Mouse (Mus musculus) forebrain, embryonic 14.5 days (tissue): ENCODE data around the gene Tgfb2. TPM values are rescaled to one million over a fixed set of nuclear protein-coding genes. Genes with fewer than 3 reads are reported as not detected.

Source experiments
- ATAC-seq: fragments of 200-750 bp; cut with Nextera tagmentation; 2 replicates; pipeline ENCODE4 v1.8.0; 2017; ENCODE audit warnings: mild to moderate bottlenecking, moderate library complexity
- DNase-seq: peaks from one replicate; pipeline ENCODE4 v3.0.0-alpha.2; 2015; ENCODE audit warnings: low spot score
- H3K27ac ChIP-seq: fragments of 300-500 bp; sonication (generic); 2 replicates; pipeline ENCODE4 v1.5.1; 2014; ENCODE audit warnings: low read depth, mild to moderate bottlenecking, control low read depth, low read length, moderate library complexity
- H3K27me3 ChIP-seq: fragments of 300-500 bp; sonication (generic); replicated peaks from 2 replicates; pipeline ENCODE4 v1.6.1; 2014; ENCODE audit warnings: low read length, control low read depth, mixed read lengths; ENCODE audit not compliant: control insufficient read depth, insufficient read depth
- H3K36me3 ChIP-seq: fragments of 300-500 bp; sonication (generic); 2 replicates; pipeline ENCODE4 v1.6.1; 2014; ENCODE audit warnings: low read length, control low read depth; ENCODE audit not compliant: control insufficient read depth, insufficient read depth
- H3K4me1 ChIP-seq: fragments of 300-500 bp; sonication (generic); 2 replicates; pipeline ENCODE4 v1.6.1; 2014; ENCODE audit warnings: antibody characterized with exemption, low read length, control low read depth; ENCODE audit not compliant: control insufficient read depth, insufficient read depth
- H3K4me2 ChIP-seq: fragments of 300-500 bp; sonication (generic); 2 replicates; pipeline ENCODE4 v1.6.1; 2014; ENCODE audit warnings: mild to moderate bottlenecking, control low read depth, low read length
- H3K4me3 ChIP-seq: fragments of 300-500 bp; sonication (generic); 2 replicates; pipeline ENCODE4 v1.5.1; 2014; ENCODE audit warnings: low read depth, low read length, control low read depth
- H3K9ac ChIP-seq: fragments of 300-500 bp; sonication (generic); 2 replicates; pipeline ENCODE4 v1.6.1; 2014; ENCODE audit warnings: mild to moderate bottlenecking, low read length, control low read depth, moderate library complexity
- H3K9me3 ChIP-seq: fragments of 300-500 bp; sonication (generic); replicated peaks from 2 replicates; pipeline ENCODE4 v1.6.1; 2016; ENCODE audit warnings: low read length, control low read depth, mixed read lengths; ENCODE audit not compliant: control insufficient read depth
- WGBS: fragments of 180-500 bp; shearing (Covaris S2); extraction: QIAGEN DNeasy Blood & Tissue Kit; methylation state at CpG from one replicate; pipeline ENCODE4 v1.1.7; 2014; 5-methylcytosine and 5-hydroxymethylcytosine counted together
- polyA plus RNA-seq: library from polyadenylated mRNA; unstranded; fragments of >200 nt; fragmentation: Nextera tagmentation; extraction: Ambion mirVana; gene quantifications from 2 replicates; pipeline ENCODE4 v1.2.1, GENCODE M21; 2014

The Tgfb2 gene
- polyA plus RNA-seq, 1 experiment from 2014 or later: 12.4 TPM

DNA sequence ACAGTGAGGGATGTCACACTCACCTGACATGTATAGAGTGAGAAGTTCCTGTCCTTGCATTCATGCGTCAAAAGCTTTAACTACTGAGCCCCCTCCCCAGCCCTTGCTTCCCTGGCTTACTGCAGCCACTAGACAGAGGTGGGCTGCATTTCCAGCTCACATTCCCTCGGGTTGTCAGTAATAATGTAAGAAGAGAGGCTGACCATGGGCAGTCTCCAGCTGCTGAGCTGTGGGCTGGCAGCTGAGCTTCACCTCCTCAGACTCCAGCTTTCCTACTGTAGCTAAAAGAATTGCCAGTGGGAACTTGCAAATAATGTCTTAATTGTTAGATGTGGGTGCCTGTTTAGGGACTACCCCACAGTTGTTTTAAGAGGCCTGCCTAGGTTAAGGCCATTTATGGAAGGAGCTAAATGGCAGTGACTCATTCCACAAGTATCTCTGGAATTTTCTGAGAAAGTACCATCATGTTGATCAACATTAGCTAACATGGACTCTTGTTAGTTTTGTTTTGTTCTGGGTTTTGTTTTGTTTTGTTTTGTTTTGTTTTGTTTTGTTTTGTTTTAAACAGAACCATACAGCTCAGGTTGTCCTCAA lies 120.1 kb downstream of the Tgfb2 start:
- ATAC-seq (no peak), DNase-seq (no peak)
- Histone ChIP-seq H3K27ac (no peak overlapping the region), H3K4me3 (no peak overlapping the region), H3K4me2 (no peak overlapping the region), H3K4me1 (no peaks in the 10 kb centered on the region), H3K9me3 (no peaks in the 10 kb centered on the region), H3K36me3 (no peaks in the 10 kb centered on the region), H3K27me3 (no peaks in the 10 kb centered on the region), H3K9ac (no peak overlapping the region)
- WGBS: 85% methylated on average over 2 of the region's 2 CpGs

DNA sequence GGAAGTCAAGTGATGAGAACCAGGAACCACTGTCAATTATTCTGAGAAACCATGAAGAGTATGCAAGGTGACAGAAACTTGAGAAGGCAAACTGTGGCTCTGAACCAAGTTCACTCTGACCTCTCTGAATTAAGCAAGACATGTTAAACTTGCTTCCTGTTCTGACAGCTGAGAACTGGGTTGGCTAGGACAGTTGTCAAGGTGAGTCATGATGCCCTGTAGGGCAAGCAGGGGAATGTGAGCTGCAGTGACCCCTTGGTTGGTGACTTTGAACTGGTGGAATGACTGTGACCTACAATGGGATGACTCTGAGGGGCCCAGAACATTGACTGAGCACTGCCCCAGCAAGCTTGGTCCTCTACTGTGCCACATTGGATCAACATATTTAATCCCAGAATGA lies 121.9 kb downstream of the Tgfb2 start:
- DNase-seq (no peak), ATAC-seq (no peak)
- no peaks in the 10 kb centered on the region for H3K4me1 ChIP-seq
- no peak overlapping the region for H3K27ac ChIP-seq
- H3K4me2 ChIP-seq: no peak overlapping the region
- no peaks in the 10 kb centered on the region for H3K27me3 ChIP-seq
- H3K9ac ChIP-seq: no peak overlapping the region
- H3K4me3 ChIP-seq: no peak overlapping the region
- no peaks in the 10 kb centered on the region for H3K9me3 ChIP-seq
- H3K36me3 ChIP-seq: no peaks in the 10 kb centered on the region

DNA sequence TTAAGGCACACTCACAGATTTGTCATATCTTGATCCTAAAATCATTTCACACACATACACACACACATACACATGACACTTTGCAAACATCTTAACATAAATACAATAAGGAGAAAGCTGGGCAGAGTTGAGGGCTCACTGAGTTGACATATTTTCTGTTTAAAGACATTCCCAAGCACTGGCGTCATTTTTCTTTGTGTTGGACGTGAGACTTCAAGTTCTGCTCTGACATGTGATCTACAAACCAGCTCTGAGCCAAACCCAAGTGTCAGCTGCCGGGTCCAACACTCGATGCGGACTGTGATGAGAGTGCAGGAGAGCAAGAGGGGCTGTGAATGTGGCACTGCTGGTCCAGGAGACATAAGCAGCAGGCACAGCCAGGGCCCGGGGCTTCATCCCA lies 123.7 kb downstream of the Tgfb2 start:
- Histone ChIP-seq H3K4me3 (no peak overlapping the region), H3K4me1 (no peaks in the 10 kb centered on the region), H3K4me2 (no peak overlapping the region), H3K27me3 (no peaks in the 10 kb centered on the region), H3K27ac (no peak overlapping the region), H3K9ac (no peak overlapping the region), H3K36me3 (no peaks in the 10 kb centered on the region), H3K9me3 (no peaks in the 10 kb centered on the region)
- DNase-seq (no peak), ATAC-seq (no peak)
- WGBS: 88% methylated on average over 6 of the region's 6 CpGs

DNA sequence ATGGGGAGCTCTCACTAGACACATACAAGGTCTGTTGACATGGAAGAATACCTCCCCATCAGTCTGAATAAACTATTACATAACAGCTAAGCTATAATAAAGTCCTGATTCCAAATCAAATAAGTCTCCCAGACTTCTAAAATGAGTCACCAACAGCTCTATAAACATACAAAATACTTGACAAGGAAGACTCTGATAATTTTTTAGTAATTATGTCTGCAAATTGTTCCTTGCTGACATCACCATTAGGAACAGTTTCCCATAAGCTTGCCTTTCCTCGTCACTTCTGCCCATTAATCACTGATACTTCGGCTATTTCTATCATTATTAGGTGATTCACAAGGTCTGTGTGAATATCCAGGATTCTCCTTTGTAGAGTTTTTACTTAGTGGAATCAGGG lies 124.1 kb downstream of the Tgfb2 start:
- Histone ChIP-seq H3K36me3 (no peaks in the 10 kb centered on the region), H3K9ac (no peak overlapping the region), H3K9me3 (no peaks in the 10 kb centered on the region), H3K27ac (no peak overlapping the region), H3K4me1 (no peaks in the 10 kb centered on the region), H3K4me2 (no peak overlapping the region), H3K4me3 (no peak overlapping the region), H3K27me3 (no peaks in the 10 kb centered on the region)
- DNase-seq (no peak), ATAC-seq (no peak)
- WGBS: 80% methylated on average over 2 of the region's 2 CpGs

DNA sequence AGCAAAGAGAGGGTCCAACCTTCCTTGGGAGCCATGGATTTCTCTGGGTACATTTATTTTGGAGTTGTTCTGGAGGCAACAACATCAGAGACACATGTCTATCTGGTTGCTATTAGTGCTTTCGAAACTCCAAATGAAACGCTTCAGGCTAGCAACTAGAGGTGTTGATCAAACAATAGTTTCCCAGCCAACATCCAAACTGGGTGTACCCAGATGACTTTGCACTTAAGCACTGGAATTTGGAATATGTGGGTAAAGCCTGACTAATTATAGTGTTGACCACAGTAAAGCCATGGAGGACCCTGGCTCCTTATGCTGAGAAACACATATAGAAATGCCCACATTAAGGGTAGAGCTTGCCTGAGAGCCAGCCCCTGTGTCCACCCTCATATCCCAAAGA lies 124.7 kb downstream of the Tgfb2 start:
- H3K9ac ChIP-seq: no peak overlapping the region
- H3K9me3 ChIP-seq: no peaks in the 10 kb centered on the region
- WGBS: 96% methylated on average over 2 of the region's 2 CpGs
- H3K4me3 ChIP-seq: no peak overlapping the region
- H3K27ac ChIP-seq: no peak overlapping the region
- H3K4me1 ChIP-seq: no peaks in the 10 kb centered on the region
- DNase-seq: no peak
- H3K36me3 ChIP-seq: no peaks in the 10 kb centered on the region
- ATAC-seq: no peak
- no peaks in the 10 kb centered on the region for H3K27me3 ChIP-seq
- no peak overlapping the region for H3K4me2 ChIP-seq

DNA sequence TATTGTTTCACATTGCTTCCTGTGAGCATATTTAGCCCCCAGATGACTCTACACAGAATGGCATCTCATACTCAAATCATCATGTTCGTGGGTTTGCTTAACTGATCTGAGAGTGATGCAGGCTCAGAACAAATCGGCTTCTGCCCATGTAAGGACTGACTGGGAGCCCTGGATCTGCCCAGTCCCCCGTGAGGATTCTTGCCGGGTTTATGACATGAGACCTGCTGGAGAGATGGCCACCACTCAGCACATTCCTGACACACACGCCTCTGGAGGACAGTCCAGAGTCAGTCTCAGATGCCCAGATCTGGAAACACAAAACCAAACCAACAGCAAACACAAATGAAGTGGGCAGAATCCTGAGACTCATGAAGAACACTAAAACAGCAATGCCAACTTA lies 128.5 kb downstream of the Tgfb2 start:
- Histone ChIP-seq H3K27me3 (no peaks in the 10 kb centered on the region), H3K27ac (no peak overlapping the region), H3K36me3 (no peaks in the 10 kb centered on the region), H3K9me3 (no peaks in the 10 kb centered on the region), H3K9ac (no peak overlapping the region), H3K4me3 (no peak overlapping the region), H3K4me2 (no peak overlapping the region), H3K4me1 (no peaks in the 10 kb centered on the region)
- ATAC-seq (no peak), DNase-seq (no peak)
- 88% methylated on average over 5 of the region's 5 CpGs for WGBS

DNA sequence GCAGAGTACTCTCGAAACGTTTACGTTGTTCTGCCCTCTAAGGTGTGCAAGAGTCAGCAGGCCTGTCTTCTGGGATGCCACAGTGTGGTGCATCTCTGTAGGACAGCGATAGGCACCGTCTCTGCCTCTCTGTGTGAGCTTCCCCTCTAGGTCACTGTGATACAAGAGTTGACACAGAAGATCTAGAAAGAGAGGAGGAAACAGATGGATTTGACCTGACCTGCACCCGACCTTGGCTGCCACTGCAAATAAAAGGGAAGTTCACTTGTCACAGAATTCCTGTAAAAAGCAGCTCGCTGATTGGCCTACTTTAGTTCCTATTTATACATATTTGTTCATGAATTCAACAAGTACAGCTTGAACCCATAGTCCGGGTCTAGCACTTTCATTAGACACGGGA lies 130.2 kb downstream of the Tgfb2 start:
- Histone ChIP-seq H3K27me3 (no peaks in the 10 kb centered on the region), H3K36me3 (no peaks in the 10 kb centered on the region), H3K9ac (no peak overlapping the region), H3K4me2 (no peak overlapping the region), H3K27ac (no peak overlapping the region), H3K9me3 (no peaks in the 10 kb centered on the region), H3K4me1 (no peaks in the 10 kb centered on the region), H3K4me3 (no peak overlapping the region)
- WGBS: 88% methylated on average over 9 of the region's 9 CpGs
- DNase-seq (no peak), ATAC-seq (no peak)

DNA sequence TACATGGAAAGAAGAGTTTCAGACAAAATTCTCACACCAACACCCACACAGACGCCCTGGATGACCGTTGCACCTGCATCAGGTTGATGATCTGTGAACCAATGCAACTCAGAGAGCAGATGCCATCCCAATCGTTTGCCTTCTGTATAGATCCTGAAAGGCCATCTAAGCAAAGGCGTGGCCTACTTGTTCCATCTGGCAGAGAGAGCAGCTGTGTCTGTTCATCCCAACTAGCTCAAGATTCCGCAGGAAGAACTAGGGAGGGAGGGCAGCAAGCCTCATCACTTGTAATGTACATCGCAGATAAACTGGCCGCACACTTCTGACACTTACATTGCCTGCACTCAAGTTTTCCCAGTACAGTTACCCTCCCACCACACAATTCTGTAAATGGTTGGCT lies 130.7 kb downstream of the Tgfb2 start:
- no peak overlapping the region for H3K27ac ChIP-seq
- no peak overlapping the region for H3K9ac ChIP-seq
- H3K4me1 ChIP-seq: no peaks in the 10 kb centered on the region
- H3K27me3 ChIP-seq: no peaks in the 10 kb centered on the region
- H3K36me3 ChIP-seq: no peaks in the 10 kb centered on the region
- DNase-seq (no peak), ATAC-seq (no peak)
- no peak overlapping the region for H3K4me2 ChIP-seq
- no peaks in the 10 kb centered on the region for H3K9me3 ChIP-seq
- H3K4me3 ChIP-seq: no peak overlapping the region
- 91% methylated on average over 7 of the region's 7 CpGs for WGBS
